Mouse (Mus musculus) layer of hippocampus, adult 11-12 months (tissue): ENCODE results near the gene Tmem169.
A peak's percentile ranks its signal among the peaks of the same experiment; 100 is the strongest.

Experiments
- DNase-seq: peaks from one replicate; pipeline ENCODE4 v3.0.0; 2022; ENCODE audit warnings: low spot score

The Tmem169 gene

DNA sequence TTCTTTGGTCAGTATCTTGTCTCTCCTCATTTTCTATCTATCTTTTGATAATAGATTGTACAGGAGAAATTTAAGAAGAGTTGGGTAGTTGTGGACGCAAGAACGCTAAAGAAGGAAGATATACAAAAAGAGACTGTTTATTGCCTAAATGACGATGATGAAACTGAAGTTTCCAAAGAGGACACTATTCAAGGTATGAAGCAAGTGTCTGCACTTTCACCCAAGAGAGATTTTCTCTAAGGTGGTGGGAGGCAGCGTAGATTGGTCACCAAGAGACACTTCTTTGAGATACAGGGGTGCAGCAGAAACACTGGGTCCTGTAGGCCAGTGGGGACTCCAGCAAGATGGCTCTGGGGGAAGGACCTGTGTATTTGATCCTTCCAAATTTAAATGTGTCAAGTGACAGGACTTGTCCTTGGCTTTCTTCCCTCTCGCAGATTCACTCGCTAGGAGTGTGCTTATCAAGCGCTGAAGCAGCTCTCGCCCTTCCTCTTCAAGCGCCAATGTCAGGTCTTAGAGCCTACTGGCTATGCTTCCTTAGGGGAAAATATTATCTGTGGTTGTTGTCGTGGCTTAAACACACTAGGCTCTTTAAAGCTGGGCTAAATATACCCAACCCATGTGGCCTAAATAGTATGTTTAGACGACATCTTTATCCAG, 42.1 kb downstream of the Tmem169 start:
- no peak for DNase-seq

DNA sequence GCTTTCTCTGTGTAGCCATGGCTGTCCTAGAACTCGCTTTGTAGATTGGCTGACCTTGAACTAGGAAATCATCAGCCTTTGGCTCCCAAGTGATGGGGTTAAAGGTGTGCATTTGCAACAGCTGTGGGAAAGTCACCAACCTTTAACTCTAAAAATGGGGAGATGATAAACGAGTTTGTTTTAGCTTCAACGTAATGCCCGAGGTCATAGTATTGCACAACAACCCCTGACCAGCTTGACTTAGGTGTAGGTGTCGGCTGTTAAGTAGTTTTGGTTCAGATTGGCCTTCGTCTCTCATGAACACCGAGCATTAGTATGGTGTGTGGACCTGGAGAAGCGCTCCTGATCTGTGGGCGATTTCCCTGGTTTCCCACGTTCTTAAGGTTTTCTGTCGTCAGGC, 50.6 kb downstream of the Tmem169 start:
- no peak for DNase-seq

DNA sequence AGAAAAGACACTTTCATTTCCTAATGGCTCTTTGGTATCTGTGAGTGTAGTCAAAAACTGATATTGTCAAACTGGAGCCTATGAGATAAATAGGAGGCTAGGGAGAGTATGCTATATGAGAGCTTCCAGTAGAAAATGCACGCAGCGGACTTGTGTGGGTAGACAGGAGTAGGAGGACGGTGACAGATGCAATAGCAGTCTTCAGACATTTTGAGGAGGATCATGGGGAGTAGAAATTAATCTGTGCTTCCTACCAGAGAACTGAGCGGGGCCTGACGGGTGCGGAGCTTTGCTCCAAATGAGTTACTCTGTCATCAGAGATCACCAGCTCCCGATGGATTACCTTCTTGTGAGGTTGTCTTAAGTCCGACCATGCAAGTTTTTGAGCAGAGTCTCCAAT, 52.6 kb downstream of the Tmem169 start:
- peak; percentile 11 for DNase-seq

DNA sequence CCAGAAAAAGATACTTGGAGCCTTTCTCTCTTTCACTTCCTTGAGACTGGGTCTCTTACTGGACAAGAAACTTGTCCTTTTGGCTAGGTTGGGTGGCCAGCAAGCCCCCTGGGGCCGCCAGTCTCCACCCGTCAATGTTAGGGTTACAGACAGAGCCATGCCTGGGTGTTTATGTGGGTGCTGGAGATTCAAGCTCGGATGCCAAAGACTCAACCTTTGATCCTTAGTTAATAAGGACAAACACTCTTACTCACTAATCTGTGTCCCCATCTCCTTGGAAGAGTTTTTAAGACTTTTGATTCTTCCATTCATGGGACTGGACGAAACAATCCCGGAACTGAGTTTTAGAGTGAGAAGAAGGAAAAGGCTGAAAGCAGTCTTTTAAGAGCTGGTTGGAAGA, 54.2 kb downstream of the Tmem169 start:
- no peak for DNase-seq

DNA sequence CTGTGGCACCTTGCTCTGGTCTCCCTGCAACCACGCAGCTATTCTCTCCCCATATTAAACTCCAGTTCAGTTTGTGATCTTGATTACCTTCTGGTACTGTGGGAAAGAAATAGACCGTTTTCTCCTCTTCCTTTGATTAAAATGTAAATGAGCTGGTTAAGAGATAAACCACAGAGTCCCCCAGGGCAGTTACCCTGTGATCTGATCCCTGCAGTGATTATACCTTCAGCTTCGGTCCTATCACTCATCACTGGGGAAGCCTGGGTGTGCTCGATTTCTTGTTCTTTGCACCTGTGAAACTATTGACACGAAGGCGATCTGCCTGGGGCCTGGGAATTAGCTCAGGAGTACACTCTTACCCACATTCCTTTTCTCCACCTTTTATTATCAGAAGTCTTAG, 63.7 kb downstream of the Tmem169 start:
- DNase-seq: no peak
